Mouse (Mus musculus) testis, adult 2 months (tissue): ENCODE data around the gene Smdt1. TPM values are rescaled to one million over a fixed set of nuclear protein-coding genes. Genes with fewer than 3 reads are reported as not detected.

Experiments used
- H3K27ac ChIP-seq: fragments of 200-500 bp; 2 replicates; pipeline ENCODE4 v1.5.1; 2012; ENCODE audit warnings: low read depth, low read length; ENCODE audit not compliant: control insufficient read depth, insufficient read depth
- H3K27me3 ChIP-seq: fragments of 200-500 bp; 2 replicates; pipeline ENCODE4 v1.6.1; 2012; ENCODE audit warnings: mild to moderate bottlenecking, low read length, moderate library complexity; ENCODE audit not compliant: control insufficient read depth, insufficient read depth
- H3K36me3 ChIP-seq: fragments of 200-500 bp; 2 replicates; pipeline ENCODE4 v1.6.1; 2012; ENCODE audit warnings: mild to moderate bottlenecking, low read length; ENCODE audit not compliant: control insufficient read depth, insufficient read depth
- H3K4me1 ChIP-seq: fragments of 200-500 bp; 2 replicates; pipeline ENCODE4 v1.6.1; 2012; ENCODE audit warnings: low read length; ENCODE audit not compliant: control insufficient read depth, insufficient read depth
- H3K4me3 ChIP-seq: fragments of 200-500 bp; 2 replicates; pipeline ENCODE4 v1.5.1; 2012; ENCODE audit warnings: low read depth, mild to moderate bottlenecking, low read length, moderate library complexity, mixed read lengths; ENCODE audit not compliant: control insufficient read depth
- CTCF ChIP-seq: fragments of 200-500 bp; IDR thresholded peaks from 2 replicates; pipeline ENCODE4 v1.5.1; 2012; ENCODE audit warnings: low read depth, mild to moderate bottlenecking, inconsistent platforms, low read length, moderate library complexity; ENCODE audit not compliant: control insufficient read depth, insufficient read depth, insufficient replicate concordance
- POLR2A ChIP-seq: fragments of 200-500 bp; IDR thresholded peaks from 2 replicates; pipeline ENCODE4 v1.6.1; 2012; ENCODE audit warnings: low read depth, mild to moderate bottlenecking, inconsistent platforms, low read length, moderate library complexity; ENCODE audit not compliant: control insufficient read depth
- polyA plus RNA-seq: library from polyadenylated mRNA; depleted of rRNA; stranded (reverse); fragments of >200 nt; gene quantifications from 2 replicates; pipeline ENCODE4 v1.2.3, GENCODE M21; 2012

Gene Smdt1
- polyA plus RNA-seq, 1 experiment = 129 TPM

- TF ChIP-seq POLR2A = no peak
- TF ChIP-seq CTCF = no peak
- Histone ChIP-seq H3K4me3 (no peak overlapping the region), H3K4me1 (no peaks in the 10 kb centered on the region), H3K27me3 (no peaks in the 10 kb centered on the region), H3K36me3 (no peaks in the 10 kb centered on the region), H3K27ac (no peak overlapping the region)
These were observed 20.9 kb upstream of the Smdt1 start for GRCm38 (mm10) chr15:82317839-82318238.

- H3K27ac ChIP-seq = no peak overlapping the region
- no peaks in the 10 kb centered on the region for H3K27me3 ChIP-seq
- no peaks in the 10 kb centered on the region for H3K4me1 ChIP-seq
- TF ChIP-seq CTCF (no peak), POLR2A (no peak)
- no peak overlapping the region for H3K4me3 ChIP-seq
- no peaks in the 10 kb centered on the region for H3K36me3 ChIP-seq
These were observed 19.1 kb upstream of the Smdt1 start for GRCm38 (mm10) chr15:82319613-82320012.

- no peaks in the 10 kb centered on the region for H3K36me3 ChIP-seq
- no peak overlapping the region for H3K27ac ChIP-seq
- H3K4me1 ChIP-seq = no peaks in the 10 kb centered on the region
- no peaks in the 10 kb centered on the region for H3K27me3 ChIP-seq
- H3K4me3 ChIP-seq = no peak overlapping the region
- TF ChIP-seq CTCF = no peak
- TF ChIP-seq POLR2A = no peak
These were observed 16.6 kb upstream of the Smdt1 start for GRCm38 (mm10) chr15:82322195-82322594.

GRCm38 (mm10) chr15:82325382-82325781 is 13.4 kb upstream of the Smdt1 start:
- H3K36me3 ChIP-seq = no peaks in the 10 kb centered on the region
- H3K4me1 ChIP-seq = no peaks in the 10 kb centered on the region
- H3K4me3 ChIP-seq = peak overlapping the region; percentile 7; the same call in 1 of the 2 replicates
- TF ChIP-seq POLR2A (no peak), CTCF (no peak)
- H3K27me3 ChIP-seq = no peaks in the 10 kb centered on the region
- H3K27ac ChIP-seq = no peak overlapping the region

- Histone ChIP-seq H3K4me3 (no peak overlapping the region), H3K27ac (no peak overlapping the region), H3K4me1 (peaks cover 17% of the 10 kb centered on the region), H3K27me3 (peaks cover under 1% of the 10 kb centered on the region; the same call in 1 of the 2 replicates), H3K36me3 (no peaks in the 10 kb centered on the region)
- TF ChIP-seq CTCF = no peak
- TF ChIP-seq POLR2A = no peak
These were observed 3.6 kb upstream of the Smdt1 start for GRCm38 (mm10) chr15:82335194-82335593.

GRCm38 (mm10) chr15:82336629-82337028 is 2.1 kb upstream of the Smdt1 start:
- TF ChIP-seq CTCF (no peak), POLR2A (no peak)
- no peaks in the 10 kb centered on the region for H3K36me3 ChIP-seq
- peak overlapping the region; percentile 30 for H3K4me3 ChIP-seq
- peaks cover 29% of the 10 kb centered on the region for H3K4me1 ChIP-seq
- H3K27ac ChIP-seq = no peak overlapping the region
- H3K27me3 ChIP-seq = peaks cover 9% of the 10 kb centered on the region

- Histone ChIP-seq H3K27me3 (peaks cover 9% of the 10 kb centered on the region), H3K36me3 (no peaks in the 10 kb centered on the region), H3K4me3 (peak overlapping the region; percentile 94), H3K27ac (peak overlapping the region; percentile 83), H3K4me1 (peaks cover 34% of the 10 kb centered on the region)
- TF ChIP-seq CTCF (no peak), POLR2A (no peak)
These were observed 884 bp upstream of the Smdt1 start for GRCm38 (mm10) chr15:82337875-82338274.

GRCm38 (mm10) chr15:82339150-82339549 is 391 bp downstream of the Smdt1 start:
- peaks cover 9% of the 10 kb centered on the region for H3K27me3 ChIP-seq
- H3K4me3 ChIP-seq = peak overlapping the region; percentile 94
- H3K27ac ChIP-seq = no peak overlapping the region
- H3K36me3 ChIP-seq = no peaks in the 10 kb centered on the region
- TF ChIP-seq POLR2A (no peak), CTCF (no peak)
- H3K4me1 ChIP-seq = peaks cover 39% of the 10 kb centered on the region

- H3K27ac ChIP-seq = no peak overlapping the region
- peaks cover 9% of the 10 kb centered on the region for H3K27me3 ChIP-seq
- peaks cover 41% of the 10 kb centered on the region for H3K4me1 ChIP-seq
- peak overlapping the region; percentile 94 for H3K4me3 ChIP-seq
- TF ChIP-seq POLR2A (no peak), CTCF (no peak)
- H3K36me3 ChIP-seq = no peaks in the 10 kb centered on the region
These were observed 985 bp downstream of the Smdt1 start for GRCm38 (mm10) chr15:82339634-82340254.
